Mouse (Mus musculus) mouse embryonic stem cell (cell line): Measurements from ENCODE around the gene Tubb4b.

Source experiments
- in situ Hi-C, 2 experiments: fragments of 300-500 bp; cut with MboI; formaldehyde crosslinking; loops; 1 replicate in 1 of 2; 3 replicates in 1 of 2; pipeline ENCODE4 v1.14.3; 2019 to 2020; ENCODE audit warnings: low sequenced_read_pairs in 2 of 2, low pct_unique_long_range_greater_than_20kb in 1 of 2, mixed read lengths in 1 of 2; ENCODE audit not compliant: unreplicated experiment in 1 of 2

Gene Tubb4b

DNA sequence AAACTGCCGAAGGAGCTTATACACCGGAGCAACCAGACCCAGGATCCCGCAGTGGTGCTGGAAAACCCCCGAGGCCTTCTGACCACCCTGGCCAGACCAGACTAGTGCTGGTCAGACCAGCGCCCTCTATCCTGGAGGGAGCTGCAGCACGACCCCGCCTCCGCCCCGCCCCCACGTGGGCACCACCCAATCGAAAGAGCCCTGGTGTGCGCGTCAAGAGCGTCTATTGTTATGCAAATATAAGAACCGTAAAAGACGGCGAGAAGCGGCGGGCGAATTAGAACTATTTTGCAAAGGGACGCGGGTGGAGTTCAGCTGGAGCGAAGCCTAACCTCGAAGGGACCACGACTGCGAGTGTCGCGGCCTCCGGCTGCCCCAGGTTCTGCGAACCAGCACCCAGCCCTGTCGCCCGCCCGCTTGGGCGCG is 44.0 kb downstream of the Tubb4b start, which contains the start of gene Nrarp:
Gene Nrarp, plus strand, starts transcription at position 281 of the 426 bp plus-strand sequence.
- in situ Hi-C loops, result no loop called here

DNA sequence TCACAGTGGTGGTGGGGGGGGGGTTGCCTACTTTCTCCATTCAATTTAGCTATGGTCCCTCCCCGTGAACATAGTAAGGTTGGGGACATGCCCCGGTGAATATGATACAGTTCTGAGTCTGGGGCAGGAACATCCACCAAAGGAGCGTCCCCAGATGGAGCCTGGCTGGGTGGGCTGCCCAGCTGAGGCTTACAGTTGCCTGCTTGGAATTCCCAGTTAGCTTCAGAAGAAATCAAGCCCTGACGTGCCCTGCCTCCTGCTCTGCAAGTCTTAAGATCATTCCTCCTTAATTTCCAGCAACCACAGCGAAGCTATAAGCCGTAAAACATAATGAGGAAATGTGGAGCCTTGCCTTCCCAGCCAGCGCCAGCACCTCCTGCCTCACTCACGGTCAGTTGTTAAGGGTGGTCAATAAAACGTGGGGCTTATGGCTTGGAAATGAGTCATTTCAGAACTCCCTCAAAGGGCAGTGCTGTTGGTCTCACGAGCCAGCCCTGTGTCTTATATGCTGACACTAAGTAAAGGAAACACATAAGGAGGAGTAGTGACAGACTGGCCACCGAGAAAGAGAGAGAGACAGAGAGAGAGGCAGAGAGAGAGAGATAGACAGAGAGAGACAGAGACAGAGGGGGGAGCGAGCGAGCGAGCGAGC is 44.8 kb downstream of the Tubb4b start:
- in situ Hi-C loops, result no loop called here

DNA sequence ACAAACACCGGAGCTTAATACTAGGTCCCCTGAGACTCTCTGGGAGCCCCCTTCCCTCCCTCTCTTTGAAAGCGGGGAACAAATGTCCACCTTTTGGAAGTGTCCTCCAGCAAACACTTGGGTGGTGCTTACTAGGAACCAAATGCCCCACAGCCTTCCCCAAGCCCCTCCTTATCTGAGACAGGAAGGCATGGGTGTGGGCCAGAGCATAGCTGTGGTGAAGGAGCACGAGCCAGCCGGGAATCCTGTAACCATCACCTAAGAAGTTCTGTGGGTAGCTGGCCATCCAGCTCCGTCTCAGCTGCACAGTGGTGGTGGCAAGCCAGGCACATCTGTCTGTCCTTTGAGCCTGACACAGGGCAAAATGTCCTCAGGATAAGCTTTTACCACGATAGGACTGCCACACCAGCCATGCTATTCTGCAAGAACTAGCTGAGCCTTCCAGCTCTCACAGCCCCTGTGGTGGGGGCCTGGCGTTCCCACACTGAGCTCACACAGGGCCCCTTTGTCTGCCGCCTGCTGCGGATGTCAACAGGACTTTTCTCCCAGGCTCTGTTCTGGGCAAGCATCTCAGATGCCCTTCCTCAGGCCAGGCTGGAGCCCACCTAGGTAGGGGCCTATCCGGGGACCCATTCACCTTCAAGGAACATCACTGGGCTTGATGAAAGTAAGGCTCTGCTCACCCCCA is 46.1 kb downstream of the Tubb4b start:
- in situ Hi-C loops, result no loop called here

DNA sequence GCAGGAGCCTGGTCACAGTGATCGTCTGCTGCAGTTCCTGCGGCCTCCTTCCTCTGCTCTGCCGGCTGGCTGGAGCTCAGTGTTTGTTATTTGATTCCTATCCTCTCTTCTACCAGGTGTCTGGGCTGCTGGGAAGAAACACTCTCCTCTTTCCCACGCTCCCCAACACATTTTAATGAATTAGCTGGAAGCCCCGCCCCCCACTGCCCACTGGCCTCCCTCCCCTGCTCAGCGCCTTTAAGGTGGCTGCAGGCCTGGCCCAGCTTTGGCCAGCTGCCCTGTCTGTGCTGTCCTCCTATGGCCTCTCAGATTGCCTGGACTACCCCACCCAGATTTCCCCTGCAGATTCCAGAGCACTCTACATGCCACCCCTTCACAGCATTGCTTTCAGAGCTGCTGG is 46.8 kb downstream of the Tubb4b start:
- in situ Hi-C loops, result no loop called here

GRCm38 (mm10) chr2:25177076-25177475 is 47.4 kb downstream of the Tubb4b start:
- in situ Hi-C loops, result no loop called here

DNA sequence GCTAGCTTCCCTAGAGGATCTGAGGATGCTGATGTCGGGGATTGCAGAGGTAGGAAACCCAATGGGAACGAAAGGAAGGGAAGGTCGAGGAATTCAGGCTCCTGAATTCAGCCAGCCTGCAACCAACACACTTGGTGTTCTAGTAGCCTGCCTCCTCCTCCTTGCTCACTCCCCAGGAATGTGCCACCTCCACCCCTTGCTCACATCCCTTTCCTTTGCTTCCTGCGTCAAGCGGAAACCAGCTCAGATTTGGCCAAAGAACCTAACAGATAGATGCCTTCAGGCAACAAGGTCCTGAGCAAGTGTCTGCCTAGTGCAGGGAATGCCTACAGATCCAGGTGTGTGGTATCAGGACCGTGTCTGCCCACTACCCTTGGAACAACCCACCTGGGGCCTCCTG is 47.9 kb downstream of the Tubb4b start:
- in situ Hi-C loops, result no loop called here

DNA sequence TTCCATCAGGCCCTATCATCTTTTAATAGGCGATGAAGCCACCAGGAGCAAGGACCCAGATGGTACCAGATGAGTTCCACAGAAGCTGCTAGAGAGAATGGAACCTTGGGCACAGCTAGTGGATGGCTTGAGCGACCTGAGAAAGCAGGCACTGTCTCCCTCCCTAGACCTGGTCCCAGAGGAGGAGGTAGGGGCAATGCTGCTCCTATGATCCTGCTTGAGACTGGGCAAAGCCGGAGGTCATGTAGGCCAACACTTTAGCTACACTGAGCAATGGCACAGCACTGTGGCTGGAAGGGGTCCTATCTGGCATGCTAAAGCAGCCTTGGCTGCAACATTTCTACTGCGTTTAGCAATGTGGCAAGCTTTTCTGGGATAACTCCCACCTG is 48.8 kb downstream of the Tubb4b start:
- in situ Hi-C loops, result no loop called here

- in situ Hi-C loops, result no loop called here
These were observed 49.4 kb downstream of the Tubb4b start for GRCm38 (mm10) chr2:25174866-25175689.

DNA sequence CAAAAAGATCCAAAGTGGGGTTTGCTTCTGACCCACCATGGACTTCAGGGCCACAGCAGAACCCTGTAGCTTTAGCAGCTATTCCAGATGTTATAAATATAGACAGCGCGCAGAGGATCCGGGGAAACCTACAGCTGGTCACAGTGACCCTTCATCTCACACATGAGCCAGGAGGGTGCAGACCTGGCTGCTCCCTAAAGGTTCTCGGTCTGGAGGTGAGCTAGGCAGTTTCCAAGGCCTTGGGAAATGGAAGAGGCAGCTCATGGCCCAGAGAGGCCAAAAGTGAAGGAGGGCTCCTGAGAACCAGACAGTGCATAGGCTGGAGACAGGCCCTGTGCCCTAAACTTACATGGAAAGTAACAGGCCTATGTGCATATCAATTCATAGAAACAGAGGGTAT is 50.7 kb downstream of the Tubb4b start:
- in situ Hi-C loops, result no loop called here

DNA sequence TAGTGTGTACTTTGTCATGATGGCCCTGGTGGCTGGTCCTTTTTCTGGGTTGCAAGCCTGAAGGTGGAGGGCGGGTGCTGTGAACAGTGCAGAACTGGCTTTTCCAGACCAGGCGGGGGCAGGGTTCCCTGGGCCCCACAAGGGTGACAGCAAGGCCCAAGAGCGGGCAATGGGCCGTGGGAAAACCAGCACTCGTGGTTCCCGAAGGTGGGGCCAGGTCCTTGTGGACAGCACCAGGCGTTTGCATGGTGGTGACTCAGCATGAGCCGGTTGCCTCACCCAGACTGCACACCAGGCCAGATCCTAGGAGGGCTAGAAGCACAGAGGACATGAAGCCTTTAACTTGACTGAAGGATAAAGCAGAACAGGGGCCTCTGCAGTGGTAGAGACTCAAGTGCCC is 51.9 kb downstream of the Tubb4b start:
- in situ Hi-C loops, result no loop called here
